Comparison of ENCODE assay signal across 22 mouse cellular contexts in the genomic region with DNA sequence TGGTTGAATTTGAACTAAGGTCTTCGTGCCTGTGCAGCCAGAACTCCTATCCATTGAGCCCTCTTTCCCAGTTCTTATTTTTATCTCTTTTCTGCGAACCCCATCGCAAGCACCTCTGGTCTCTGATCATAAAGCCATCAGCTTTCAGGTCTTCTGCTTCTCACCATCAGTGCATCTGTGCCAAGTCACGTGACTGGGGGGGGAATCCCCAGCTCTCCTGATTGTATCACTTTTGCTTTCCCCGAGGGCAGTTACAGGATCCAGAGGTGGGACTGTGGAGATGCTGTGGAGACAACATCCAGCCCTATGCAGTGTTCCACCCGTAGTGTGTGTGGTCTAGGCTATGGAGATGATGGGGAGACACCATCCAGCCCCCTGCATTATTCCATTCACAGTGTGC.
"Had no signal": no experiment of that assay in that cellular context is flagged by ENCODE, and none has a peak within 500 bp of the region (broad histone marks: within the 10 kb centered on the region; RNA-seq: fewer than 3 reads in every experiment).

No protein-coding gene starts in this region.

- H3K4me1 ChIP-seq: kidney, embryonic 15.5 days; limb, embryonic 10.5 days; limb, embryonic 13.5 days; liver, embryonic 12.5 days; liver, embryonic 15.5 days; lung, embryonic 15.5 days; megakaryocyte, embryonic 14.5 days; midbrain, embryonic 10.5 days; midbrain, embryonic 13.5 days; neural tube, embryonic 12.5 days; neural tube, embryonic 15.5 days had no signal

- H3K27ac ChIP-seq: kidney, embryonic 15.5 days; limb, embryonic 10.5 days; limb, embryonic 13.5 days; liver, embryonic 12.5 days; liver, embryonic 15.5 days; lung, embryonic 15.5 days; midbrain, embryonic 10.5 days; midbrain, embryonic 13.5 days; neural tube, embryonic 12.5 days; neural tube, embryonic 15.5 days had no signal

- H3K4me2 ChIP-seq: kidney, embryonic 15.5 days; limb, embryonic 13.5 days; liver, embryonic 12.5 days; liver, embryonic 15.5 days; lung, embryonic 15.5 days; midbrain, embryonic 13.5 days; neural tube, embryonic 12.5 days; neural tube, embryonic 15.5 days had no signal

- H3K36me3 ChIP-seq: kidney, embryonic 15.5 days; limb, embryonic 10.5 days; limb, embryonic 13.5 days; liver, embryonic 12.5 days; liver, embryonic 15.5 days; lung, embryonic 15.5 days; midbrain, embryonic 10.5 days; midbrain, embryonic 13.5 days; neural tube, embryonic 12.5 days; neural tube, embryonic 15.5 days had no signal

- H3K9me3 ChIP-seq: kidney, embryonic 15.5 days; limb, embryonic 10.5 days; liver, embryonic 12.5 days; liver, embryonic 15.5 days; lung, embryonic 15.5 days; megakaryocyte, embryonic 14.5 days; midbrain, embryonic 10.5 days; neural tube, embryonic 15.5 days had no signal

- DNase-seq: kidney, adult 8-10 months; kidney, postnatal 10 days; kidney, postnatal 36 days; liver; lung, adult 18-20 months; lung, postnatal 10 days; lung, postnatal 36 days; right cerebral cortex, adult 18-20 months; right cerebral cortex, postnatal 14 days; thymus, adult 18-20 months; thymus, postnatal 36 days had no signal

- H3K27me3 ChIP-seq: kidney, embryonic 15.5 days; limb, embryonic 13.5 days; liver, embryonic 12.5 days; liver, embryonic 15.5 days; lung, embryonic 15.5 days; megakaryocyte, embryonic 14.5 days; midbrain, embryonic 13.5 days; neural tube, embryonic 12.5 days; neural tube, embryonic 15.5 days had no signal

- ATAC-seq: liver, embryonic 12.5 days; midbrain, embryonic 13.5 days had no signal

- H3K9ac ChIP-seq: kidney, embryonic 15.5 days; limb, embryonic 13.5 days; liver, embryonic 12.5 days; liver, embryonic 15.5 days; lung, embryonic 15.5 days; midbrain, embryonic 13.5 days; neural tube, embryonic 12.5 days; neural tube, embryonic 15.5 days had no signal

- H3K4me3 ChIP-seq: kidney, embryonic 15.5 days; limb, embryonic 10.5 days; limb, embryonic 13.5 days; liver, embryonic 12.5 days; liver, embryonic 15.5 days; lung, embryonic 15.5 days; megakaryocyte, embryonic 14.5 days; midbrain, embryonic 10.5 days; midbrain, embryonic 13.5 days; neural tube, embryonic 12.5 days; neural tube, embryonic 15.5 days had no signal
